Mouse (Mus musculus) CH12.LX (cell line): ENCODE results near the gene Adgrg6. TPM values are rescaled to one million over a fixed set of nuclear protein-coding genes. Genes with fewer than 3 reads are reported as not detected.

Source experiments
- DNase-seq: peaks from one replicate; pipeline ENCODE4 v3.0.0-alpha.2; 2013; ENCODE audit errors: extremely low read depth
- H3K27ac ChIP-seq: 2 replicates; pipeline ENCODE4 v1.5.1; 2012; ENCODE audit warnings: low read depth, mild to moderate bottlenecking, control low read depth, moderate library complexity; ENCODE audit not compliant: insufficient read depth
- H3K27me3 ChIP-seq: replicated peaks from 2 replicates; pipeline ENCODE3; 2012; ENCODE audit warnings: inconsistent platforms
- H3K36me3 ChIP-seq, 2 experiments: replicated peaks in 1 of 2; 2 replicates each; pipeline versions ENCODE3 to v1.6.1; 2012; ENCODE audit warnings: inconsistent platforms in 1 of 2, low read length in 1 of 2, mild to moderate bottlenecking in 1 of 2, mixed read lengths in 1 of 2, moderate library complexity in 1 of 2; ENCODE audit not compliant: control insufficient read depth in 1 of 2, insufficient read depth in 1 of 2
- H3K4me1 ChIP-seq, 2 experiments: 2 replicates each; pipeline ENCODE4 v1.6.1; 2012; ENCODE audit warnings: inconsistent platforms in 1 of 2, moderate library complexity in 1 of 2; ENCODE audit not compliant: insufficient read depth in 2 of 2, control insufficient read depth in 1 of 2
- H3K4me2 ChIP-seq: 2 replicates; pipeline ENCODE4 v1.6.1; 2012; ENCODE audit warnings: low read depth, mild to moderate bottlenecking, control low read depth; ENCODE audit not compliant: poor library complexity, insufficient read depth, severe bottlenecking
- H3K4me3 ChIP-seq, 3 experiments: fragments of 150-350 bp in 1 of 3; sonication (generic) in 1 of 3; replicated peaks in 1 of 3; 2 replicates each; pipeline versions ENCODE3 to v1.5.1; 2011 to 2012; ENCODE audit warnings: low read depth in 2 of 3, low read length in 2 of 3, mild to moderate bottlenecking in 2 of 3, moderate library complexity in 2 of 3, control low read depth in 1 of 3, improper control_type of control experiment in 1 of 3, inconsistent platforms in 1 of 3, mixed read lengths in 1 of 3; ENCODE audit not compliant: poor library complexity in 1 of 3
- H3K79me2 ChIP-seq: replicated peaks from 2 replicates; pipeline ENCODE4 v1.6.1; 2012; ENCODE audit warnings: mild to moderate bottlenecking, moderate library complexity; ENCODE audit not compliant: control insufficient read depth, poor library complexity, insufficient read depth, severe bottlenecking; ENCODE audit errors: extremely low read depth
- H3K9ac ChIP-seq: 2 replicates; pipeline ENCODE4 v1.6.1; 2012; ENCODE audit warnings: low read depth, mild to moderate bottlenecking, control low read depth, moderate library complexity; ENCODE audit not compliant: insufficient read depth
- H3K9me3 ChIP-seq: replicated peaks from 2 replicates; pipeline ENCODE3; 2012; ENCODE audit warnings: low read length, inconsistent platforms, mixed read lengths
- CHD2 ChIP-seq: IDR thresholded peaks from 2 replicates; pipeline ENCODE4 v1.6.1; 2011; ENCODE audit warnings: low read length, improper control_type of control experiment
- CTCF ChIP-seq, 2 experiments: IDR thresholded peaks in 1 of 2; conservative IDR thresholded peaks in 1 of 2; 2 replicates each; pipeline ENCODE4 v1.5.1; 2011 to 2012; ENCODE audit warnings: low read depth in 2 of 2, low read length in 2 of 2, improper control_type of control experiment in 1 of 2, inconsistent platforms in 1 of 2, mild to moderate bottlenecking in 1 of 2, moderate library complexity in 1 of 2
- ELF1 ChIP-seq: IDR thresholded peaks from 2 replicates; pipeline ENCODE4 v1.6.1; 2014; ENCODE audit warnings: low read depth, mild to moderate bottlenecking, inconsistent platforms, low read length, improper control_type of control experiment
- HCFC1 ChIP-seq: IDR thresholded peaks from 2 replicates; pipeline ENCODE4 v1.6.1; 2012; ENCODE audit warnings: low read depth, mild to moderate bottlenecking, inconsistent platforms, low read length, improper control_type of control experiment
- IRF4 ChIP-seq: IDR thresholded peaks from 2 replicates; pipeline ENCODE4 v1.6.1; 2014; ENCODE audit warnings: low read depth, mild to moderate bottlenecking, inconsistent platforms, low read length, improper control_type of control experiment
- JUN ChIP-seq: IDR thresholded peaks from 2 replicates; pipeline ENCODE4 v1.6.1; 2011; ENCODE audit warnings: low read depth, mild to moderate bottlenecking, low read length, improper control_type of control experiment, moderate library complexity; ENCODE audit not compliant: insufficient read depth
- KAT2A ChIP-seq: IDR thresholded peaks from 2 replicates; pipeline ENCODE4 v1.6.1; 2012; ENCODE audit warnings: low read length, improper control_type of control experiment, inconsistent platforms; ENCODE audit not compliant: insufficient replicate concordance
- NELFE ChIP-seq: IDR thresholded peaks from 2 replicates; pipeline ENCODE4 v1.6.1; 2011; ENCODE audit warnings: low read depth, low read length, improper control_type of control experiment
- RAD21 ChIP-seq: IDR thresholded peaks from 2 replicates; pipeline ENCODE4 v1.6.1; 2011; ENCODE audit warnings: low read depth, mild to moderate bottlenecking, low read length, improper control_type of control experiment, moderate library complexity
- SMC3 ChIP-seq: IDR thresholded peaks from 2 replicates; pipeline ENCODE4 v1.6.1; 2011; ENCODE audit warnings: low read depth, low read length, improper control_type of control experiment
- dilution Hi-C: fragments of 300-500 bp; cut with MboI; formaldehyde crosslinking; loops from 2 replicates; pipeline ENCODE4 v1.14.3; 2020; ENCODE audit warnings: low sequenced_read_pairs; ENCODE audit not compliant: extremely low pct_unique_long_range_greater_than_20kb, extremely low pct_ligation_motif_present
- in situ Hi-C: fragments of 300-500 bp; cut with MboI; formaldehyde crosslinking; loops from 3 replicates; pipeline ENCODE4 v1.14.3; 2019; ENCODE audit warnings: low sequenced_read_pairs, low pct_ligation_motif_present, low pct_unique_long_range_greater_than_20kb, mixed read lengths
- polyA plus RNA-seq: library from polyadenylated mRNA; unstranded; fragments of >175 nt; gene quantifications from 2 replicates; pipeline ENCODE4 v1.2.1, GENCODE M21; 2012; ENCODE audit warnings: low read depth; ENCODE audit not compliant: insufficient read length
- total RNA-seq, 2 experiments: library from RNA; depleted of rRNA; stranded (reverse); fragments of 300-350 nt in 1 of 2; fragments of >200 nt in 1 of 2; gene quantifications; 2 replicates each; pipeline ENCODE4 v1.2.3; 2012 to 2014

Gene Adgrg6
- total and polyA plus RNA-seq, 3 experiments: not detected

DNA sequence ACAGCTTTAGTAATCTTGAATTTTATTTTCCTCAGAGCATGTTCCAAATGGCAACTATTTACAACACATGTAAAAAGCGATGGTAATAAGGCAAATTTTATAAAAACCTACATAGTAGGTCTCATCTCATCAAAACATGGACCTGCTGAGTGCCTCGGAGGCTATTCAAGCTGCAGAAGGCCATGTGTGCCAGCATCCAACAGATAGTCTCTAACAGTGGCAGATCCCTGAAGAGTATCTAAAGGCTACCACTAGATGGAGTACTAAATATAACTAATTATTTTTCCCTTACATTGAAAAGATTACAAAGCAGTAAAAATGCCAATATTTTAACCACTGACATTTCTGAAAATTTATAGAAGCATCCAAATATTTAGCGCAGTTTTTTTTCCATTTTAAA is 93.6 kb downstream of the Adgrg6 start:
- H3K36me3 ChIP-seq: no peaks in the 10 kb centered on the region
- H3K27me3 ChIP-seq: no peaks in the 10 kb centered on the region
- no peak overlapping the region for H3K27ac ChIP-seq
- in situ Hi-C loops (no loop called here), dilution Hi-C loops (no loop called here)
- H3K9me3 ChIP-seq: no peaks in the 10 kb centered on the region
- H3K4me3 ChIP-seq: no peak overlapping the region
- H3K4me2 ChIP-seq: no peak overlapping the region
- no peaks in the 10 kb centered on the region for H3K79me2 ChIP-seq
- DNase-seq: peak; percentile 41
- H3K9ac ChIP-seq: no peak overlapping the region
- peaks cover 0 to 10% of the 10 kb centered on the region in 2 experiments; a peak in 1 of 4 replicates for H3K4me1 ChIP-seq
- TF ChIP-seq JUN: no peak
- TF ChIP-seq SMC3: peak; percentile 65
- TF ChIP-seq RAD21: peak; percentile 60
- TF ChIP-seq CTCF (conservative IDR thresholded peaks at IDR 0.05 in 1 of 2, IDR thresholded peaks at IDR 0.05 in 1 of 2; ENCODE audit: low read depth in 2 of 2, low read length in 2 of 2): peak in 1 of 2 experiments; percentile 64; a peak in 3 of 4 replicates

GRCm38 (mm10) chr10:14450073-14450472 is 95.4 kb downstream of the Adgrg6 start:
- Histone ChIP-seq H3K9ac (no peak overlapping the region), H3K4me3 (no peak overlapping the region), H3K27ac (no peak overlapping the region), H3K79me2 (no peaks in the 10 kb centered on the region), H3K4me1 (peaks cover 0 to 10% of the 10 kb centered on the region in 2 experiments; a peak in 1 of 4 replicates), H3K36me3 (no peaks in the 10 kb centered on the region), H3K9me3 (no peaks in the 10 kb centered on the region), H3K27me3 (no peaks in the 10 kb centered on the region), H3K4me2 (no peak overlapping the region)
- dilution Hi-C loops (no loop called here), in situ Hi-C loops (no loop called here)
- TF ChIP-seq HCFC1 (no peak), CTCF (conservative IDR thresholded peaks at IDR 0.05 in 1 of 2, IDR thresholded peaks at IDR 0.05 in 1 of 2; ENCODE audit: low read depth in 2 of 2, low read length in 2 of 2) (peak; percentile 33 to 63; a peak in 3 of 4 replicates), KAT2A (no peak), ELF1 (no peak), RAD21 (peak; percentile 34), SMC3 (peak; percentile 36)
- DNase-seq: peak; percentile 42

DNA sequence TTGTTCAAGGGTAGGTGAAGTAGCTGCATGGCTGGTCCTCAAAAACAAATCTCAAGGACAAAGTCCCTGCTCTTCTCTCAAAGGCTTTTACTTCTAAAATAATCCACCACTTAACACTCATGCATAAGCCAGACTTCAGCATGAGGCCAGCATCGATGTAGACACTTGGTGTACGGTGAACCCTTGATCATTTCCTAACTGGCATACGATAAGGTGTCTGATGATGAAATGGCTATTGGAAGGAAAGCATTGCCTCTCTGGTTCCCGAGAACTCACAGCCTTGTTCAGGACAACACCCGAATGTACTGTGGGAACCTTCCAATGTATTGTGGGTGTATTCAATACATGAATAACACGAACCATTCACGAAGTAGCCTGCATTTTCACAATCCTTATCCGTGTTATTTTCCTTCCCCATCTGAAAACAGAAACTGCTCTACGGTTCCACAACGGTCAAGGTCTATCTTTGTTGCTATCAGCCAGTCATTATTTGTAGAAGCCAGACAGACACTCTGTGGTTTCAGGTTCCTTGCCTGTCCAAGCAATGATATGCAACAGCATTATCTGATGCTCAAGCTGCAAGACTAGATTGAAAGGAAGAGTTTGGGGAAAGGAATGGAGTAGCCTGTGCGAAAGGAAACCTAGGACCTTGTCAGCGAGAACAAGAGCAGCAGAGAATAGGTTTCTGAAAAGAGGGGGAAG is 99.7 kb downstream of the Adgrg6 start:
- in situ Hi-C loops: no loop called here
- Histone ChIP-seq H3K9me3 (no peaks in the 10 kb centered on the region), H3K79me2 (no peaks in the 10 kb centered on the region), H3K4me2 (0 out of 2 replicates have a peak overlapping the region, but pooled peaks have one; percentile 4), H3K9ac (no peak overlapping the region), H3K27me3 (no peaks in the 10 kb centered on the region), H3K4me3 (no peak overlapping the region), H3K36me3 (no peaks in the 10 kb centered on the region), H3K27ac (no peak overlapping the region), H3K4me1 (no peaks in the 10 kb centered on the region; a peak in 1 of 4 replicates)
- TF ChIP-seq SMC3 (no peak), CHD2 (no peak), IRF4 (no peak), NELFE (no peak)
- dilution Hi-C loops: no loop called here
- no peak for DNase-seq
